Mouse (Mus musculus) gastrocnemius, adult 2 months (tissue): ENCODE data around the gene A1bg. TPM values are rescaled to one million over a fixed set of nuclear protein-coding genes. Genes with fewer than 3 reads are reported as not detected.
A peak's percentile ranks its signal among the peaks of the same experiment; 100 is the strongest.

ENCODE experiments used
- DNase-seq: peaks from one replicate; pipeline ENCODE4 v3.0.0; 2022
- H3K27ac ChIP-seq: fragments of 200-600 bp; 2 replicates; pipeline ENCODE4 v1.8.1; 2022; ENCODE audit warnings: mild to moderate bottlenecking
- H3K4me3 ChIP-seq: fragments of 200-600 bp; 2 replicates; pipeline ENCODE4 v1.8.1; 2022; ENCODE audit warnings: mild to moderate bottlenecking, moderate library complexity
- CTCF ChIP-seq: fragments of 200-600 bp; IDR thresholded peaks from 2 replicates; pipeline ENCODE4 v1.8.1; 2022; ENCODE audit warnings: antibody characterized with exemption, mild to moderate bottlenecking, moderate library complexity
- intact Hi-C: fragments of 180-260 bp; cut with DNase I; formaldehyde crosslinking; loops from one replicate; pipeline ENCODE4 v1.15.1; 2025
- total RNA-seq, 2 experiments: library from RNA; stranded (reverse); gene quantifications; 2 replicates each; pipeline ENCODE4 v1.2.3; 2021

Gene A1bg
- total RNA-seq, 2 experiments from 2014 or later = not detected

- intact Hi-C loops = no loop called here
- H3K4me3 ChIP-seq = no peak overlapping the region
- H3K27ac ChIP-seq = no peak overlapping the region
- TF ChIP-seq CTCF = no peak
- DNase-seq = no peak
Observed at GRCm38 (mm10) chr15:60854151-60854550, 68.7 kb downstream of the A1bg start.

GRCm38 (mm10) chr15:60853231-60853999 is 69.4 kb downstream of the A1bg start, which contains the start of gene Fam84b:
Gene Fam84b (minus strand): TSS chr15:60853778.
- no peak for DNase-seq
- H3K4me3 ChIP-seq = no peak within 1 kb of the TSS
- intact Hi-C loops = no loop called here
- no peak for TF ChIP-seq CTCF
- H3K27ac ChIP-seq = 0 out of 2 replicates have a peak within 1 kb of the TSS, but pooled peaks have one; percentile 9

GRCm38 (mm10) chr15:60848630-60849029 is 74.2 kb downstream of the A1bg start:
- intact Hi-C loops = no loop called here
- no peak overlapping the region for H3K27ac ChIP-seq
- no peak for DNase-seq
- H3K4me3 ChIP-seq = no peak overlapping the region
- TF ChIP-seq CTCF = no peak

Other genes starting within 250 kb of the A1bg start
- gene Fam84b, start 69.2 kb downstream of the A1bg start, total RNA-seq = 1 to 10 TPM; 1.3 to 2.0 TPM